Mouse (Mus musculus) lung, adult 2 months (tissue): ENCODE data around the gene Isoc2a.

Experiments
- CTCF ChIP-seq: fragments of 200-500 bp; IDR thresholded peaks from 2 replicates; pipeline ENCODE4 v1.5.1; 2011; ENCODE audit warnings: mild to moderate bottlenecking, low read length, control low read depth; ENCODE audit not compliant: insufficient read depth
- POLR2A ChIP-seq: fragments of 200-500 bp; IDR thresholded peaks from 2 replicates; pipeline ENCODE4 v1.6.1; 2011; ENCODE audit warnings: low read depth, mild to moderate bottlenecking, control low read depth, low read length, borderline replicate concordance; ENCODE audit errors: extremely low read depth

- TF ChIP-seq CTCF: no peak
- no peak for TF ChIP-seq POLR2A
Observed at GRCm38 (mm10) chr7:4900523-4900851, 23.5 kb downstream of the Isoc2a start.
